Mouse (Mus musculus) NIH3T3 (cell line): ENCODE measurements around the gene C1s2.
"Not testable (repeated sequence)": the region's sequence is repeated elsewhere in the genome, so short reads cannot be mapped to it uniquely, and the experiment has no call there.

Experiments used
- DNase-seq: peaks from one replicate; pipeline ENCODE4 v3.0.0-alpha.2; 2012; ENCODE audit warnings: low read depth

C1s2 gene

DNA sequence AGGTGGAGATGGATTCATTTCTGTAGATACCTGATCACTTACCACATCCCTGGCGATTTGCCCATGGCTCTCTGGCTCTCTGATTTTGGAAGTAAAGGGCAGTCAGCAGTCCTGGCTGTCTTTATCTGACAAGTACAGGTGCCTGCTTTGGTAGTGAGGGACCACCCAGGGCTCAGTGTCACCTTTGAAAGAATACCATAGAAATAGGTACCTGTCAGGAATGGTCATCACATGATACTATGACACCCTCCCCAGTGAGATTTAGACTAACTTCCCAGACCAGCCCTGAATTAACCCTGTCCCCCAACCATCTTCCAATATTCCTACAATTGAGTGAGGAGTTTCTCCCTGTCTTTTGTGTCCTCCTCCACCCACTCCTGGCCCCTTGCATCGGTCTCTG, at the start of gene C1s2:
Gene C1s2 (minus strand): TSS at position 101 of the 400 bp plus-strand sequence.
- DNase-seq: not testable (repeated sequence)

DNA sequence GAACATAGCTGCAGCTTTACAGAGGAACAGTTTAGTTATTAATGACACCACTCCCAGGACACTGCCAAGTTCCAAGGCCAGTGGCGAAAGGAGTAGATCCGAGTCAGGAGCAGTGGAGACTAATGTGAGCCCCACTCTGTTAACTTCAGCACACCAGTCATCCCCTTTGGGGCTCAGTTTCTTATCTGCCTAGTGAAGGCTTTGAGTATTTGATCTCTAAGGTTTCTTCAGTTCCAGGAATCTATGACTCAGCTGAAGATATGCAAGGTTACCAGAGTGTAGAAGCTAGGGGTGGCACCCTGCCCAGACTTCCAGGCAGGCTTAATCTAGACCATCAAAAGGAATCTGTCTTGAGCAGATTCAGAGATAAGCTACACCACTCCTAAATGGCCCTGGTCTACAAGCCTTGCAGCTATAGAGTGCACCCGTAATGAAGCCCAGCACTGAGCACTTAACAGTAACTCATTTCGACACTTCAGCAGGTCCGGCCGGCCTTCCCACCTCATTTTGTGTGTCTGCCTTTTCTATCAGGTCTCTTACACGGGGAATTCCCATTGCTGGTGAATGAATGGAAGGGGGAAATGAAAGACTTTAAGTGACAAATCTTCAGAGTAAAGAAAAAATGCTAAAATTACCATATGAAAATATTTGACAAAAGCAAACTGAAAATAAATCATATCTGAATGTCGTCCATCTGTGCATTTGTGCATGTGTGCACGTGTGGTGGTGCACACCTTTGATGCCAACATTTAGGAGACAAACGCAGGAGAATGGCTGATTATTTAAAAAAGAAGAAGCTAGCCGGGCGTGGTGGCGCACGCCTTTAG, 47.9 kb upstream of the C1s2 start:
- peak; percentile 94 for DNase-seq

DNA sequence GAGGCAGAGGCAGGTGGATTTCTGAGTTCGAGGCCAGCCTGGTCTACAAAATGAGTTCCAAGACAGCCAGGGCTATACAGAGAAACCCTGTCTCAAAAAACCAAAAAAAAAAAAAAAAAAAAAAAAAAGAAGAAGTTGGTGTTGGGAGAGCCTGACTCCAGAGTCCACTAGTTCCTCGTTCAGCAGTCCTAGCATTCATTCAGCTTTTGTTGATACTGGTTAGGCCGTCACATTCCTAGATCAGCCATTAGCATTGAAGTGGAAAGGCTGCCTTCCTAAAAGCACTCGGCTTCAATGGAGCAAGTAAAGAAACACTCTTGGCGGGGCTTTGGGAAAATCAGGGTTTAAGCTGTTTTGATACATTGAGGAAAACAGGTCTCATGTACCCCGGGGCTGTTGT, 46.4 kb upstream of the C1s2 start:
- not testable (repeated sequence) for DNase-seq

DNA sequence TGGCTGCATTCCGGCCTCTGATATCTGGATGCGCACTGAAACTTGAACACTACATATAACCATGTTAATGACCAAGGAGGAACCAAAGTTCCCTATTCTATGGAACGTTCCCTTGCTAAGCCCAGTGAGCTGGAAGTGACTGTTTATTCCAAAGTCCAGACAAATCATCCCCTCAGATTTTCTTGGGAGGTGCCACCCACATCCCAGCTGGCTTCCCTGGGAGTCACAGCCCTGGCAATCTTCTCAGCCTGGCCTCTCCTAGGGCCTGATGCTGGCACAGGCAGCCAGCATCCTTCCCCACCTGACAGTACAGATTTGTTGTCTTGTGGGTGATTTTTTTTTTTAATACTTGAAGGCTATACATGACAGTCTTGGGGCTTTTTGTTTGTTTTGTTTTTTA, 43.6 kb upstream of the C1s2 start:
- no peak for DNase-seq

DNA sequence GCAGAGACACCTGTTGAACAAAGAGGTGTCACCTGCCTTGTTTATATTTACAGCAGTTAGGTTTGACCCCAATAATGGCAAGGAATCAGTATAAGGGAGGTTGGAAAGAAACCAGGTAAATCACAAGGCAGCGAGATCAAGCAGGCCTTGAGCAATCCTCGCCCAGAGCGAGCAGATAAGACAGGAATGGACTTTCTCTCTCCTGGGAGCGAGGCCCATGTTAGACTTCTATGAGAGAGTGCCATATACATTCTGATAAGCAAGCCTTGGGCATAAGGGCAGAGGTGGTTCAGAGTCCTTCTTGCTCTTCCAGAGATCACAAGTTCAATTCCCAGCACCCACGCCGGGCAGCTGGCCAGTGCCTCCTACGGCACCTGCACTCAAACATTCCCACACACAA, 42.9 kb upstream of the C1s2 start:
- no peak for DNase-seq

DNA sequence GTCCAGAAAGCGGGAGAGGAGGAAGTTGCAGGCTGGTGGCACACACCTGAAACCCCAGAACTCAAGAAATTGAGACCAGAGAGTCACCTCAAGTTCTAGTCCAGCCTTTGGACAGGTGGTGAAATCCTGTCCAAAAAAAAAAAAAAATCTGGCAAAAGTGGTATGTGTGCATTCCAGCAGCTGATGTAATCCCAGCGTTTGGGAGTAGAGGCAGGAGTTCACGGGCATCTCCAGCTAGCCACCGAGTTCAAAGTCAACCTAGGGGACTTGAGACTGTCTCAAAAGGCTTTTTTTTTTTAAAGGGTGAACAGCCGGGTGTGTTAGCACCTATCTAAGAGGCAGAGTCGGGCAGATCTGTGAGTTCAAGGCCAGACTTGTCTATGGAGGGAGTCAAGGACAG, 40.3 kb upstream of the C1s2 start:
- no peak for DNase-seq

DNA sequence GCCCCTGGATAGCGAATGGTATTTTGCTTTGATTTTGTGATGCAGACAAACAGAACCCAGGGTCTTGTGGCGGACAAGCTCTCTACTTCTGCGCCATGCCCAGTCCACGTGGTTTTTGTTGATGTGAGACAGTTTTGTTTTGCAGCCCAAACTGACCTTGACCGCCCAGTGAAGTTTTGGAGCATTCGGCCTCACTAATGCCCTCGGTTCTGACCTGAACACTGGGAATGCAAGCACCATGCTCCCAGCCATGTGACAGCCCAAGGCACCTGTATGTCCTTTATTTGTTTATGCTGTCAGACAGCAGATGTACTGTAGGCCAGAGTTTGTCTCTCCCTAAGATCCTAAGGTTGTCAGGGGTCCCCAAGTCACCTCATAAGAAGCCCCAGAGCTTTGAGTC, 38.7 kb upstream of the C1s2 start:
- no peak for DNase-seq

DNA sequence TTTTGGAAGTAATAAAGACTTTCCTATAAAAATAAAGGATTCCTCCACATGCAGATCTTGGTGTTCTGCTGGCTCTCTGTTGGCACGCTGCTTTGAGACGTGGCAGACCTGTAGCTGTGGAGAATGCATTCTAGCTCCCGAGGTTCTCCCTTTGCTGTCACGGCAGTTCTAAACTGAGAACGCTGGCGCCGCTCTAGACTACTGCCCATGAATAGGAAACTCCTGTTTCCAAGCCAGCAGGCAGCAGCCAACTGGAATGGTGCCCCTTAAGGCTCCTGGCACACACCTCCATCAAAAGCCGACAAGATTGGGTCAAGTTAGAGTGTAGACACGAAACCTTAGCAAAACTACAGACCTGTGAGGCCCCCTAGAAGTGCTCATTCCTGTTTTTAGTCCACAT, 37.7 kb upstream of the C1s2 start:
- DNase-seq: no peak

DNA sequence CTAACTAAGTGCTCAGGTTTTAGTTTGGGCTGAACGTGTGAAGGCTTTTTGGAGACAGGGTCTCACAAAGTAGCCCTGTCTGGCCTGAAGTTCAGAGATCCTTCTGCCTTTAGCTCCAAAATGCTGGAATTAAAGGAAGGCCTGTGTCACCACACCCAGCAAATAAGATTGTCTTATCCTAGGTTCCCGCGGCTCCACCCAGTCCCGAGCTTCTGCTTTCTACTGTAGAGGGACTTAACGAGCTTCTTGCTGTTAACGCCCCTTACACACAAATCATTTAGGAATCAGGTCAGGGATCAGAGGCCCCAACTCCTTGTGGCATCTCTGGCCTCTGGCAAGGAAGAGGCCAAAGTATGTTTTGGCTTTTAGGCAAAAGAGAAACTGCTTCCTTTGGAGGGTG, 36.2 kb upstream of the C1s2 start:
- no peak for DNase-seq

DNA sequence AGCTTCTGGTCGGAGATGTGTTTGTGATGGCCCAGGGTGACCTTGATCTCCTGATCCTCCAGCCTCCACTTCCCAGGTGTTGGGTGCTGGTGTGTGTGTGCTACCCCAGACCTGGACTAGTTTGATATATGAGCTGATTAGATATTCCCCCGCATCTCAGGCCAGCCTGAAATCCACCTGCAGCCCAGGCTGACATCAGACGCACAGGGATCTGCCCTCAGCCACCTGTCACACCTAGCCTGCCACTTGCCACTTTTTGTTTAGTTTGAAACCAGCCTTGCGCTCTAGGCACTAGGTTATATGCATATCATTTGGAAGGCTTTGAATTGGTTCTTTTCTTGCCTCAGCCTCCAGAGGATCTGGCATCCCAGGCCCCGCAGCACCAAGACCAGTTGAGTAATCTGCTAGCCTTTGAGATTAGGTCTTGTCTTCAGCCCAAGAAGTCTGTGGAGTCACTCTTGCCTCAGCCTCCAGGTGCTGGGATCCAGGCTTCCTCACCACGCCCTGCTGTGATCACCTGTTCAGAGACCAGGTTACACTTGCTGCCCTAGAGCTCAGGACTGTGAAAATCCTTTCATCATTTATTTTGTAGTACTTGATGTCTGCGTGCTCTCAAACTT, 34.5 kb upstream of the C1s2 start:
- no peak for DNase-seq

DNA sequence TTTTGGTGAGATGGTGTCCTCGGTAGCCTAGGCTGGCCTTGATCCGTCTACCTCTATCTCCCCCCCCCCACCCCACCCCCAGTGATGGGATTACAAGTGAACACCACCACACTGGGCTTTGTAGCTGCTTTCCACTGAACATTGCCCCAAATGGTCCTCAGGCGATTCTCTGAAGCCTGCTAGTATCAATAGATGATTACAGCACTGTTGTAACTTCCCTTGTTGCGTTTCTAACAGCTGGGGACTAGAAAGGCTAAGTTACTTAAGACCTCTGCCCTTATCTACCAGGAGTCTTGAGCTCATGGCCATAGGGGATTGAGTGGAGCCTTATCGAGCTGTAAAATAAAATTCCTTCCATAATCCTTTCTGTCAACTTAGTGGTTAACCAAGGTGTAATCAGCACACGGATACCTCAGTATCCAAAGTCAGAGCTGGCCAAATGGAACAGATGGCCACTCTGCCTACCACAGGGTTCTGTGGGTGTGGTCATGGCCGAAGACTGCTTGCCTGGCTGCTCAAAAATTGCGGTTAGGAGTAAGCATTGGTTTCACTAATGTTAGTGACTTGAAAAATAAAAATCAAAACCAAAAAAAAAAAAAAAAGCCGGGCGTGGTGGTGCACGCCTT, 33.5 kb upstream of the C1s2 start:
- no peak for DNase-seq

DNA sequence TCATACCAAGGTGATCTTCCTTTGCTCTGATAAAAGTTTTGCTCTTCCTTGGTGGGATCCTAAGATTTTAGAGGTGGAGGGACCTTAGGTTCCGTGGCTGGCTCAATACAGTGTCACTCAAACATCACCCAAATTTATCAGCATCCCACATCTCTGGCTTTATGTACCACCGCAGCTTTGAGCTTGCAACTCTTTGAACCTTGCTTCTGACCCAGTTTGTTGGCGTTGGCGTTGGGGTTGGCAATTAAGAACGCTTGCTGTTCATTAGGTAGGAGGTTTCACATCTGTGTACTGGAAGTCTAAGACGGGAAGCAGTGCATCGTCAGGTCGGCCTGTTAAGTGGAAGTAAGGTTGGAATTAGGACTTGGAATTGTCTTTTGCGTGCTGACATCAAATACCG, 29.1 kb upstream of the C1s2 start:
- no peak for DNase-seq

DNA sequence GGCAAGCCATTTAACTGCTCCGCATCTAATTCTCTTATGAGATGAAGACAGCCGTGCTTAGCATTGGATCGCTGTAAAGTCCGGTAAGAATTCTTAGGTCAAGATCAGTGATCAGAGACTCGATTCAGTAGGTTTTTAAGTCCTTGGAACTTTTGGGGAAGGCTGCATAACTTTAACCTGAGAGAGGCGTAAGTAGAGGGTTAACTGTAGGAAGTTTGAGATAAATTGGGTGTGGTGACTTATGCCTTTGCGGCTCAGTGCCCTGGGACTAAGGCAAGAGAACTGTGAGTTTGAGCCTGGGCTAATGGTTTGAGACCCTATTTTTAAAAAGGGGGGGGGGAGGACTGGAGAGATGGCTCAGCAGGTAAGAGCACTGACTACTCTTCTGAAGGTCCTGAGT, 28.4 kb upstream of the C1s2 start:
- no peak for DNase-seq

DNA sequence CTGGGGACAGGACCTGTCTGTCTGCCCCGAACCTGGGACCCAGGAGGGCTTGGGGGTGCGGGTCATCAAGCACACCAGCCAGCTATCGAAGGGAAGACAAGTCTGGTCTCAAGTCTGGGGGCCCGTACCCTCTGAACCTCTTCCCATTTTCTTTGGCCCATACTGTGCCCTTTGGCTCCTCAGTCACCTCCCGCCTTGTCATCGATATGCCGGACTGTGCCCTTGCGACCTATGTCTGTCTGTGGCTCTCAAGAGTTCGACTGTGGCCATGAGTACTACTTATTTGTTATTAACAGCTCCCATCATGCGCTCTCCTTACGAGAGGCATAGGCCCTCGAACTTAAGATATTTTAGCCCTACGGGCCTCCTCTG, 27.5 kb upstream of the C1s2 start:
- DNase-seq: no peak

DNA sequence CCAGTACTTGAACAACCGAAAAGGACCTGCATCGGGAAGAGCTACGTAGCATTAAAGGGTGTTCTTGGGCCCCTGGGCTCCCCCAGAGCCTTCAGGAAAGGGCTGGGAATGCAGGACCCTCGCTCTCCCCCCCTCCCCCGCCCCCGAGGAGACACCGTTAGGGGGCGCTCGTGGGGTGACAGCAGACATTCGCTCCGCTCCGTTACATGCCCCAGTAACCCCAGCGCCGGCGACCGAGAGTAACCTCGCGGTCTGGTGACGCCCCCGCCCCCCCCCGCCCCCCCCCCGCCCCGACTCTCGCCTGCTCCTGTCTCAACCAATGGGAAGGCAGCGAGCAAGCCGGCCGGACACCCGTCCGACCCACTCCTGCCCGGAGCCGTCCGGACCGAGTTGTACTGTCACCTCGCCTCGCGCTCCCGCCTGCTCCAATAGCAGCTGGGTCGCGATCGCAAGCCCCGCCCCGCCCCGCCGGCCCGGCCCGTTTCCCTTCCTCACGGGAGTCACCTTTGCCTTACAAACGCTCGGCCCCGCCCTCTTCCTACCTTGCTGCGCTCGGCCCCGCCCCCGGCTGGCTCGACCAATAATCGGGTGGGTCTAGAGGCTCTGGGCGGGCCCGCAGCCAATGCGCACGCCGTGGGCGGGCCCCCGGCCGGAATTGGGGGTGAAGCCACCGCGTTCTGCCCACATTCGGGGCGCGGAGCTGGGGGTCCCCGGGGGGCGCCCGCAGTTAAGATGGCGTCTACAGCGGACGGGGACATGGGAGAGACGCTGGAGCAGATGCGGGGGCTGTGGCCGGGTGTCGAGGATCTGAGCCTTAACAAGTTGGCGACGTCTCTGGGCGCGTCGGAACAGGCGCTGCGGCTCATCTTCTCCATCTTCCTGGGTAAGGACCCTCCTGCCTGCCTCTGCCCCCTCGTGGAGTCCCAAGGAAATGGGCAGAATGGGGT, 26.9 kb upstream of the C1s2 start, which contains the start of gene Lpcat3:
Gene Lpcat3 (plus strand): TSS at position 551 of the 947 bp plus-strand sequence.
- peak; percentile 99 for DNase-seq

DNA sequence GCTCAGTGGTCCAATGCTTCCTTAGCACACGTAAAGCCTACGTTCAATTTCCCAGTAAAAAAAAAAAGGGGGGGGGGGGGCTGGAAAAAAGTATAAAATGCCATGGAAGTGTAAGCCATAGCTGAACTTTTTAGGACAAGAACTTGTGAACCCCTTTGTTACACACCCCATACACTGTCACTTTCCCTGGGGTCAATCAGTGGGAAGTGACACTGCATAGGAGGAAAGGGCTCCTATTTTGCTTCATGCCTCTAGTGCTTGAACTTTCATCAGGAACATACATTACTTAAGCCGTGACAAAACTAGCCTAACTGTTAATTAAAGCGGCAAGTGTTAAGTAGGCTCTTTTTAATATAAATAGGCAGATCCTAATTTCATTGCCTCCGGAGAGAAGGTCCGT, 26.1 kb upstream of the C1s2 start:
- DNase-seq: no peak

DNA sequence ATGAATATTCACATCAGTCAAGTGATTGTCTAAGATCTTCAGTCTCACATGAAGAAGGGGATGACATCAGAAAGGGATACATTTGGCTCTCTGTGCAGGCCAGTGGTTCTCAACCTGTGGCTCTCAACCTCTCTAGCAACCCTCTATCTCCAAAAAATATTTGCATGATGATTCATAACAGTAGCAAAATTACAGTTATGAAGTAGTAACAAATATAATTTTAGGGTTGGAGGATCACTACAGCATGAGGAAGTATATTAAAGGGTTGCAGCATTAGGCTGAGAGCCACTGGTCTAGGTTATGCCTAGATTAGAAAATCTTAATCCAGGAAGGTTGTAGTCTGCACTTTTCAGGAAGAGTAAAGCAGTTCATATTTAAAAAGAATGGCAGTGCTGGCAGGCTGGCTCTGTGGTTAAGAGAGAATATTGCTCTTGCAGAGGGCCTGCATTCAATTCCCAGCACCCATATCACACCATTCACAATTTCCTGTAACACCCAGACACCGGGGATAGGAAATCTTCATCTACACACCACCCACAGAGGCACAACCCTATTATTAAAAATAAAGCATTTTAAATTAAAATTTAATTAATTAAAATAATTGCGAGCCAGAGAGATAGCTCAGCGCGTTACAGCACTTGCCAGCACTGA, 25.4 kb upstream of the C1s2 start:
- no peak for DNase-seq

DNA sequence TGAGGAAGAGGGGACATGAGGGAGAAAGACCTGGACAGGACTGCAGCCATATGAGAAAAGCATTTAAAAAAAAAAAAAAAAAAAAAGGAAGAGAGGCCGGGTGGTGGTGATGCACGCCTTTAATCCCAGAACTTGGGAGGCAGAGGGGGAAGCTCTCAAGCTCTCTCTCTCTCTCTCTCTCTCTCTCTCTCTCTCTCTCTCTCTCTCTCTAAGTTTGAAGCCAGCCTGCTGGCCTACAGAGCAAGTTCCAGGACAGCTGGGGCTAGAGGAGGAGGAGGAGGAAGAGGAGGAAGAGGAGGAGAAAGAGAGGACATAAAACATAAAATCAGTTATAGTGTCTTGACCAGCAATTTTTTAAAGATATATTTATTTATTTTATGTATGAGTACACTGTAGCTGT, 22.2 kb upstream of the C1s2 start:
- DNase-seq: no peak

DNA sequence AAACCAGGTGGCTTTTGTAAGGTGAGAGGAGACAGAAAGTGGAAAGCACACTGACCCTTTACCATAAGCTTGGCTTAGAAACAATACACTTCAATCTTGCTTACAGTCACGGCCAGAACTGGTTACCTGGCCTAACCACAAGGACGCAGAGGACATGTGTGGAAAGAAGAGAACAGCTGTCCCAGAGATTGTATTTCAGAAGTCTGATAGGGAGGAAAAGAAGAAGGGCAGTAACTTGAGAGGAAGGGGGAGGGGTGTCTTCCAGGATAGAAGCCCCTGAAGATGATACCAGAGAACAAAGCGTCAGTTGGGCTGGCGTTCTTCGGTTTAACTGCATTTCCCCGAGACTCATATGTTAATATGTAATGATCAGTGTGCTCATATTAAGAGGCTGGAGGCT, 20.0 kb upstream of the C1s2 start:
- DNase-seq: no peak

DNA sequence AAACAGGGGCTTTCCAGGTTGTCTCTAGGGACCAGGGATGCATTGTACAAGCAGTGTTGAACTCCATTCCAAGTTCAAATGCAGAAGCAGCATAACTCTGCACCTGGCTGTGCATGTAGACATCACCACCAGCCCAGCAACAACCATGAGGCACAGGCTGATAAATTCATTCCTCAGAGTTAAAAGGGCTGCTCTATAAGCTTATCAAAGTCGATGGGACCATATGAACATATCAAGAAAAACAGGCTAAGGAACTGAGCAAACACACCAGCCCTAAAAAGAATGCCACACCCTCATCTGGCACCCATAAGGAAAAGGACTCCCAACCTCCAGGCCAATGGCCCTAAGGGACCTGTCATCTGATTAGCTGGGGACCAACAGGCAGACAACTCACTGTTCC, 10.5 kb upstream of the C1s2 start:
- no peak for DNase-seq

DNA sequence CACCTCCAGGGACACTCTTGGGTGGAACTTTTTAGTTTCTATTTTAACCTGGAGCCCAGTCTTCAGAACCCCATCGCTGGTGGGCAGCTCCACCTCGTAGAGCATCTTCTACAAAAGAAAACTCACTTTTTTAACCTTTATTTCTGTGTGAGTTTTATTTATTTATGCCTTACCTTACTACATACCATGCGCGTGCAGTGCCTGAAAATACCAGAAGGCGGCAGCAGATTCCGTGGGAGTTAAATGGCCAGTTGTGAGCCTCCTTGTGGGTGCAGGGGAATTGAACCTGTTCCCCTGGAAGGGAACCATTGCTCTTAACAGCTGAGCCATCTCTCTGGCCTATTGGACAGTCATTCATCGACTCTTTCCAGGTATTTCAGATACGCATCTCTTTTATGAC, 5.1 kb upstream of the C1s2 start:
- peak; percentile 88 for DNase-seq

DNA sequence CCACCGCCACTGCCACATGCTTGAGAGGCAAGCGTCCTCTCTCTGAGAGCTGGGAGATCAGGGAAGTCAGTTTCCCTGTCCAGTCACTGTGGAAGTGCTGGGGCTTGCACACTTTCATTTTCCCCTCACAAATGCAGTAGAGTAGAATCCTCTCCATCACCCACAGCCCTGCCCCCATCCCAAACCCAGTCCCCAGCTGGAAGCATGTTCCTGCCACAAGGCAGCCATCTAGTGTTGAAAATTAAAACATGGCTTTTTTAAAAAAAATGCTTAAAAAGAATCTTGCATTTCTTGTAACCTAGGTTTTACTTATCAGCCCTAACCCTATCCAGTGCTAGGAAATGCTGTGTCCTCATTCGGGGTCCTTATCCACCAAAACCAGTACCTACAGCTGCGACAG, 4.2 kb upstream of the C1s2 start:
- peak; percentile 64 for DNase-seq
